Mouse (Mus musculus) megakaryocyte-erythroid progenitor cell, adult 5 weeks (primary cell): ENCODE data around the gene Pigt. TPM values are rescaled to one million over a fixed set of nuclear protein-coding genes. Genes with fewer than 3 reads are reported as not detected.

ENCODE experiments used
- polyA plus RNA-seq: library from polyadenylated mRNA; stranded (reverse); fragments of >175 nt; gene quantifications from 2 replicates; pipeline ENCODE4 v1.2.3, GENCODE M21; 2012

The Pigt gene
- polyA plus RNA-seq = 231 and 267 TPM in 2 replicates

DNA sequence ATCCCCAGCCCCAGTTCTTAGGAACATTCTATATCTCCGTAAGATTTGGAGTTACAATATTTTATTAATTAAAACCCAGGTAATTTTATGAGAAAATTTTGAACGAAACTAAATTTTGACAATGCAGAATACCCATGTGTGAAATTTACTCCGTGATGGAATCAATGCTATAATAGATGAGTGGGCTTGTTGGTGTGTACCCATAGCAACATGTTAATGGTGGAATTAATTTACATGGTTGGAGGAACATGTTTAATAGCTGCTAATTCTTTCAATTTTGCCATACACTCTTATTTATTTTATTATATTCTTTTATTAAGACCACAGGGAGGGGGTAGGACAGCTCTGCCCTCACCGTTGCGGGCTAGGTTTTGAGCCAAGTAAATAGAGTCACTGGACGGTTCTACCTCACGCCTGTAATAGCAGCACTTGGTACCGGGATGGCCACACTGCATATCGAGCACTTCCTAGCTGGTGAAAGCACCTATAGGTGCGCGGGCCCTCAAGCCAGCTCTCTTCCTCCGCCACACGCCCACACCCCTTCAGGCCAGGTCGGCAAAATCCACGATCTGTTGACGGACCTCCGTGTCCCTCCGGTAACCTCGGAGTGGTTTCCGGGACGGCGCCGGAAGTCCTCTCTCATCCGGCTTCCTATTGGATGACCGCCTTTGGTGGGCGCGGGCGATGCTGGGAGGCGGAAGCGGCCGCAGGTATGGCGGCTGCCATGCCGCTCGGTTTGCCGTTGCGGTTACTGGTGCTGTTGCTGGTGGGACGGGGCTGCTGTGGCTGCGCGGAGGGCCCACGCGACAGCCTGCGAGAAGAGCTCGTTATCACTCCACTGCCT is at the start of gene Pigt:
Gene Pigt (plus strand): TSS at position 674 of the 844 bp plus-strand sequence.

GRCm38 (mm10) chr2:164456864-164457300 is 40.4 kb upstream of the Pigt start, which contains the start of gene Sys1:
Sys1 (plus strand) TSS chr2:164456964.

GRCm38 (mm10) chr2:164460745-164461551 is 36.4 kb upstream of the Pigt start, which contains the start of gene Gm20458:
Gm20458 (plus strand) TSS chr2:164460967.

GRCm38 (mm10) chr2:164473624-164474023 is 23.7 kb upstream of the Pigt start, which contains the start of gene Trp53tg5:
Trp53tg5 (minus strand) TSS chr2:164473724.

DNA sequence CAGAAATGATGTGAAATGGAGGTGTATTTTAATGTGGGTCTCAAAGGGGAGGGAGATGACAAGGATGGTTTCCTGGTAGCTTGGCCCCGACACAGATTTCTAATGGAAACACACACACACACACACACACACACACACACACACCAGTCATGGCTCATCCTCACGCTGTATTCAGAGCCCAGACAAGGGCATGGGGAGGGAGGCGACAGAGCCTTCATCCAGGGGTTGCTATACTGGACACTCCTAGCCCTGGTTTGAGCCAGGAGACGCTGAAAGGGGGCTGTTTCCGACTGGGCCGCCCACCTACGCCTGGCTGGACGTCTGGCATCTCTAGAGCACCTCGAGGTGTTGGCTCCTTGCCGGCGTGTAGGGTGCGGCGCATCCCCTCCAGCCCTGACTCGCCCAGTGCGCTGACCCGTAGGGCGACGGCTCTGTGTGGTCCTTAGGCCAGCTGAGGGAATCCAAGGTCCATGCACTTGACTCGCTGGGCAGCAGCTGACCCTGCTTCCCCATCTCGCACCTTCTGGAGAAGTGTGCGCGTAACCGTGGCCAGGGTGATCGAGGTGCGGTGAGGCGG is 11.6 kb upstream of the Pigt start, which contains the start of gene Dbndd2:
Gene Dbndd2 (plus strand): TSS at position 426 of the 577 bp plus-strand sequence.

Other genes with a start within 250 kb of the Pigt start
- gene Svs3b, start 240.9 kb upstream of the Pigt start, polyA plus RNA-seq = not detected in 2 replicates
- gene Svs4, start 219.1 kb upstream of the Pigt start, polyA plus RNA-seq = not detected in 2 replicates
- not detected in 2 replicates for gene Svs3a, start 208.3 kb upstream of the Pigt start, polyA plus RNA-seq
- not detected in 2 replicates for gene Svs6, start 180.8 kb upstream of the Pigt start, polyA plus RNA-seq
- not detected in 2 replicates for gene Svs5, start 164.8 kb upstream of the Pigt start, polyA plus RNA-seq
- 23.0 and 53.6 TPM in 2 replicates for gene Slpi, start 108.4 kb upstream of the Pigt start, polyA plus RNA-seq
- not detected in 2 replicates for gene Rbpjl, start 94.4 kb upstream of the Pigt start, polyA plus RNA-seq
- 0.04 TPM in 1 of 2 replicates, not detected in the other for gene Matn4, start 92.4 kb upstream of the Pigt start, polyA plus RNA-seq
- 2.3 and 2.6 TPM in 2 replicates for gene Sdc4, start 53.6 kb upstream of the Pigt start, polyA plus RNA-seq
- gene Sys1, start 40.6 kb upstream of the Pigt start, polyA plus RNA-seq = 121 and 142 TPM in 2 replicates
- gene Gm20458, start 36.6 kb upstream of the Pigt start, polyA plus RNA-seq = 1.2 and 2.3 TPM in 2 replicates
- not detected in 2 replicates for gene Trp53tg5, start 23.8 kb upstream of the Pigt start, polyA plus RNA-seq
- 0.61 and 1.8 TPM in 2 replicates for gene Dbndd2, start 11.4 kb upstream of the Pigt start, polyA plus RNA-seq
- 0.11 TPM in 1 of 2 replicates, not detected in the other for gene Wfdc2, start 64.9 kb downstream of the Pigt start, polyA plus RNA-seq
- gene Spint3, start 75.9 kb downstream of the Pigt start, polyA plus RNA-seq = not detected in 2 replicates
- not detected in 2 replicates for gene Wfdc6a, start 87.9 kb downstream of the Pigt start, polyA plus RNA-seq
- gene Eppin, start 96.1 kb downstream of the Pigt start, polyA plus RNA-seq = not detected in 2 replicates
- not detected in 2 replicates for gene Wfdc6b, start 116.0 kb downstream of the Pigt start, polyA plus RNA-seq
- gene Wfdc8, start 116.1 kb downstream of the Pigt start, polyA plus RNA-seq = not detected in 2 replicates
- gene Wfdc16, start 141.3 kb downstream of the Pigt start, polyA plus RNA-seq = 0.17 TPM in 1 of 2 replicates, not detected in the other
- gene Wfdc10, start 158.5 kb downstream of the Pigt start, polyA plus RNA-seq = not detected in 2 replicates
- gene Wfdc9, start 159.1 kb downstream of the Pigt start, polyA plus RNA-seq = not detected in 2 replicates
- not detected in 2 replicates for gene Wfdc11, start 176.6 kb downstream of the Pigt start, polyA plus RNA-seq
- gene Wfdc13, start 187.6 kb downstream of the Pigt start, polyA plus RNA-seq = not detected in 2 replicates
- not detected in 2 replicates for gene Spint4, start 201.0 kb downstream of the Pigt start, polyA plus RNA-seq
- gene Spint5, start 217.8 kb downstream of the Pigt start, polyA plus RNA-seq = not detected in 2 replicates
- not detected in 2 replicates for gene Wfdc3, start 248.4 kb downstream of the Pigt start, polyA plus RNA-seq
- gene Dnttip1, start 248.5 kb downstream of the Pigt start, polyA plus RNA-seq = 90.1 and 113 TPM in 2 replicates